Mouse (Mus musculus): ENCODE data around the gene Id3.

The Id3 gene

GRCm38 (mm10) chr4:136177612-136178474, 34.5 kb downstream of the Id3 start:
- WGBS, result 46% methylated on average over 11 of the region's 11 CpGs

GRCm38 (mm10) chr4:136178475-136178921, 35.2 kb downstream of the Id3 start:
- WGBS, result 76% methylated on average over 12 of the region's 12 CpGs

GRCm38 (mm10) chr4:136179456-136179855, 36.2 kb downstream of the Id3 start:
- WGBS, result 96% methylated on average over 7 of the region's 7 CpGs

- WGBS, result 11% methylated on average over 15 of the region's 15 CpGs
These were observed 36.7 kb downstream of the Id3 start for GRCm38 (mm10) chr4:136179998-136180397.

- 27% methylated on average over 23 of the region's 23 CpGs for WGBS
These were observed 37.4 kb downstream of the Id3 start for GRCm38 (mm10) chr4:136180408-136181330.

- 42% methylated on average over 12 of the region's 12 CpGs for WGBS
These were observed 38.1 kb downstream of the Id3 start for GRCm38 (mm10) chr4:136181367-136181766.

- WGBS, result 48% methylated on average over 9 of the region's 9 CpGs
These were observed 42.1 kb downstream of the Id3 start for GRCm38 (mm10) chr4:136185375-136185774.

GRCm38 (mm10) chr4:136186315-136186714, 43.0 kb downstream of the Id3 start:
- WGBS, result 94% methylated on average over 8 of the region's 8 CpGs

- 69% methylated on average over 23 of the region's 23 CpGs for WGBS
These were observed 43.6 kb downstream of the Id3 start for GRCm38 (mm10) chr4:136186739-136187472.

- WGBS, result 90% methylated on average over 6 of the region's 6 CpGs
These were observed 45.9 kb downstream of the Id3 start for GRCm38 (mm10) chr4:136188973-136189737.

- WGBS, result 85% methylated on average over 8 of the region's 8 CpGs
These were observed 46.6 kb downstream of the Id3 start for GRCm38 (mm10) chr4:136189912-136190311.

GRCm38 (mm10) chr4:136193571-136193970, 50.3 kb downstream of the Id3 start:
- 88% methylated on average over 3 of the region's 3 CpGs for WGBS

GRCm38 (mm10) chr4:136195029-136195428, 51.7 kb downstream of the Id3 start:
- 79% methylated on average over 7 of the region's 7 CpGs for WGBS

Measured in cerebral cortex, adult 2 months (tissue).